Mouse (Mus musculus): ENCODE results near the gene Klf12. TPM values are rescaled to one million over a fixed set of nuclear protein-coding genes. Genes with fewer than 3 reads are reported as not detected.

Gene Klf12
- polyA plus RNA-seq, 1 experiment: 8.2 TPM

DNA sequence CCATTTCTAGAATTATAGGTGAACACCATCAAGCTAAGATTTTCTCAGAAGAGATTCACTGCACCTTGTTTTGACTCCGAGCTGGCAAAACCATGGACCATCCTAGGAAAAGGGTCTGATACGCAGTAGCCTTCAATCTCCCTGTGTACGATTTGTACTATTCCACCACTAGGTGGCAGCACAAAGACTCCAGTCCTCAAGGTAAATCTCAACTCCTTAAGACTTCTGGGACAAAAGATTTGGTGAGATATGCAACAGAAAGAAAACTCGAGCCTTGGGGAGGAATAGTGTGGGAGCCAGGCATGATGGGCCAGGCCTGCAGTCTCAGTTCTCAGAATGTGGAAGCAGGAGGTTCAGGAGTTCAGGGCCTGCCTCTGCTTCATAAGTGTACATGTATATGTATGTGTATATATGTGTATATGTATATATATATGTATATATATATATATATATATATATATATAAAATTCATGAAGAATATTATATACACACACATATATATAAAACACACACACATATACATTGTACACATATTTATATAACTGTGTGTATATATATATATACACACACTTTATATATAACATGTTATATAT is 274.6 kb downstream of the Klf12 start:
- Histone ChIP-seq H3K36me3 (ENCODE audit: control insufficient read depth, insufficient read depth, low read length, poor library complexity, severe bottlenecking) (no peaks in the 10 kb centered on the region), H3K27ac (ENCODE audit: insufficient read depth, low read length) (no peak overlapping the region), H3K9me3 (replicated peaks; ENCODE audit: control insufficient read depth, insufficient read depth, low read length, poor library complexity, severe bottlenecking) (no peaks in the 10 kb centered on the region), H3K9ac (ENCODE audit: low read depth, poor library complexity, severe bottlenecking) (no peak overlapping the region), H3K4me1 (ENCODE audit: control insufficient read depth, insufficient read depth, low read length) (no peaks in the 10 kb centered on the region), H3K4me3 (ENCODE audit: low read depth, low read length) (no peak overlapping the region), H3K27me3 (ENCODE audit: control insufficient read depth, insufficient read depth, low read length, poor library complexity, severe bottlenecking) (no peaks in the 10 kb centered on the region)
- TF ChIP-seq EP300 (IDR thresholded peaks at IDR 0.05; ENCODE audit: insufficient read depth, low read depth, low read length) (no peak), CTCF (IDR thresholded peaks at IDR 0.05; ENCODE audit: low read depth, low read length) (no peak), POLR2A (IDR thresholded peaks at IDR 0.05; ENCODE audit: insufficient read depth, low read length) (no peak)

DNA sequence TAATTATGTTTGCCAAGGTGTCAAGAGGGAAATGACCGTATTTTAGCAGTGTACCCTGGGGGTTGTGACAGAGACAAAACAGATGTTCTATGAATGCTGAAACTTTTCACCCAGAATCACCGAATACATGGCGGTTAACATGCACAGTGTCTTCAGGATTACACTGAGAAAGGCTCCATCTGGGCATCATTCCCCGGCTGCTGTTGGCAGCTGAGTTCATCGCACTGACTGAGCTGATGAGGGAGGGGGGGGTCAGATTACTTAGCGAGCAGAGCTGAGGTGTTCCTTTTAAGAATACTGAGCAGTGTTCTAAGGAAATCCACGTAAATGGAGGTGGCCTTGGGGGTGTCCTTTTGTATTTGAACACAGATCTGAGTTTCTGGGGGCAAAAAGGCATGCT is 301.0 kb downstream of the Klf12 start:
- H3K36me3 ChIP-seq (ENCODE audit: control insufficient read depth, insufficient read depth, low read length, poor library complexity, severe bottlenecking): no peaks in the 10 kb centered on the region
- no peaks in the 10 kb centered on the region for H3K27me3 ChIP-seq (ENCODE audit: control insufficient read depth, insufficient read depth, low read length, poor library complexity, severe bottlenecking)
- TF ChIP-seq POLR2A (IDR thresholded peaks at IDR 0.05; ENCODE audit: insufficient read depth, low read length) (no peak), EP300 (IDR thresholded peaks at IDR 0.05; ENCODE audit: insufficient read depth, low read depth, low read length) (no peak), CTCF (IDR thresholded peaks at IDR 0.05; ENCODE audit: low read depth, low read length) (no peak)
- no peak overlapping the region for H3K9ac ChIP-seq (ENCODE audit: low read depth, poor library complexity, severe bottlenecking)
- no peak overlapping the region for H3K4me3 ChIP-seq (ENCODE audit: low read depth, low read length)
- H3K27ac ChIP-seq (ENCODE audit: insufficient read depth, low read length): no peak overlapping the region
- no peaks in the 10 kb centered on the region for H3K9me3 ChIP-seq (replicated peaks; ENCODE audit: control insufficient read depth, insufficient read depth, low read length, poor library complexity, severe bottlenecking)
- no peaks in the 10 kb centered on the region for H3K4me1 ChIP-seq (ENCODE audit: control insufficient read depth, insufficient read depth, low read length)

DNA sequence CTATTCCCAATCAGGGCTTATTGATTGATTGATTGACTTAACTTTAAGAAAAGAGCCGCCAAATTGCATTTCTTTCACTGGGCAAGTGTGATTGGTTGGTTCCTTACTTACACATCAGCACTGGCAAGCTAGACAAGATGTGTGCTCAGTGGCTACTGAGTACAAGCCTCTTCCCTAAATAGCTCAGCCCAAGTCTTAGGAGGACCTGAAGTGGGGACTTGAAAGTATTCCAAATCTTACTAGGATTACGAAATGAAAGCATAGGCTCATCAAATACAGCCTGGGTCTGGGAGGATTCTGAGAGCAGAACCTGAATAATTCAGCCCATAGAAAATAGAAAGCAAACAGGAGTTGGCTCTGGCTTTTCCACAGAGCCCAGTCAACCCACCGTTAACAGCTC is 303.3 kb downstream of the Klf12 start:
- H3K27me3 ChIP-seq (ENCODE audit: control insufficient read depth, insufficient read depth, low read length, poor library complexity, severe bottlenecking): no peaks in the 10 kb centered on the region
- H3K9me3 ChIP-seq (replicated peaks; ENCODE audit: control insufficient read depth, insufficient read depth, low read length, poor library complexity, severe bottlenecking): no peaks in the 10 kb centered on the region
- TF ChIP-seq EP300 (IDR thresholded peaks at IDR 0.05; ENCODE audit: insufficient read depth, low read depth, low read length) (no peak), POLR2A (IDR thresholded peaks at IDR 0.05; ENCODE audit: insufficient read depth, low read length) (no peak), CTCF (IDR thresholded peaks at IDR 0.05; ENCODE audit: low read depth, low read length) (no peak)
- H3K9ac ChIP-seq (ENCODE audit: low read depth, poor library complexity, severe bottlenecking): no peak overlapping the region
- no peaks in the 10 kb centered on the region for H3K4me1 ChIP-seq (ENCODE audit: control insufficient read depth, insufficient read depth, low read length)
- no peak overlapping the region for H3K4me3 ChIP-seq (ENCODE audit: low read depth, low read length)
- H3K27ac ChIP-seq (ENCODE audit: insufficient read depth, low read length): no peak overlapping the region
- no peaks in the 10 kb centered on the region for H3K36me3 ChIP-seq (ENCODE audit: control insufficient read depth, insufficient read depth, low read length, poor library complexity, severe bottlenecking)

DNA sequence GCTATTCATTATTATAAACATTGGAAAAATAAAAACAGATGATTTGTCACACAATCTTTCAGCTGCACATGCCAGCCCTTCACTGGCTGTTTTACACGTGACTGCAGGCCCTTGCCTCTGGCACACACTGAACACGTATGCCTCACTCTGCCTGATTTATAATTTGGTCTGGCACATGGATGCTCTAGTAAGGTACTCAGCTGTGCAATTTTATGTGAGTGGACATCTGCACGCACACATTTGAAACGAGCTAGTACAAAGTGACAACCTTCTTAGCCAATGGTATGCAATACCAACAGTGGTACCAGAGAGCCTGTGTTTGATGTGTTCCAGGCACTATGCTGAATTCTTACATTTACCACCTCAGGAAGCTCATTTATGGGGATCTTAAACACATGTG is 316.6 kb downstream of the Klf12 start:
- Histone ChIP-seq H3K27me3 (ENCODE audit: control insufficient read depth, insufficient read depth, low read length, poor library complexity, severe bottlenecking) (no peaks in the 10 kb centered on the region), H3K27ac (ENCODE audit: insufficient read depth, low read length) (no peak overlapping the region), H3K36me3 (ENCODE audit: control insufficient read depth, insufficient read depth, low read length, poor library complexity, severe bottlenecking) (no peaks in the 10 kb centered on the region), H3K9ac (ENCODE audit: low read depth, poor library complexity, severe bottlenecking) (no peak overlapping the region), H3K4me3 (ENCODE audit: low read depth, low read length) (no peak overlapping the region), H3K4me1 (ENCODE audit: control insufficient read depth, insufficient read depth, low read length) (no peaks in the 10 kb centered on the region), H3K9me3 (replicated peaks; ENCODE audit: control insufficient read depth, insufficient read depth, low read length, poor library complexity, severe bottlenecking) (no peaks in the 10 kb centered on the region)
- no peak for TF ChIP-seq CTCF (IDR thresholded peaks at IDR 0.05; ENCODE audit: low read depth, low read length)
- no peak for TF ChIP-seq POLR2A (IDR thresholded peaks at IDR 0.05; ENCODE audit: insufficient read depth, low read length)
- TF ChIP-seq EP300 (IDR thresholded peaks at IDR 0.05; ENCODE audit: insufficient read depth, low read depth, low read length): no peak

DNA sequence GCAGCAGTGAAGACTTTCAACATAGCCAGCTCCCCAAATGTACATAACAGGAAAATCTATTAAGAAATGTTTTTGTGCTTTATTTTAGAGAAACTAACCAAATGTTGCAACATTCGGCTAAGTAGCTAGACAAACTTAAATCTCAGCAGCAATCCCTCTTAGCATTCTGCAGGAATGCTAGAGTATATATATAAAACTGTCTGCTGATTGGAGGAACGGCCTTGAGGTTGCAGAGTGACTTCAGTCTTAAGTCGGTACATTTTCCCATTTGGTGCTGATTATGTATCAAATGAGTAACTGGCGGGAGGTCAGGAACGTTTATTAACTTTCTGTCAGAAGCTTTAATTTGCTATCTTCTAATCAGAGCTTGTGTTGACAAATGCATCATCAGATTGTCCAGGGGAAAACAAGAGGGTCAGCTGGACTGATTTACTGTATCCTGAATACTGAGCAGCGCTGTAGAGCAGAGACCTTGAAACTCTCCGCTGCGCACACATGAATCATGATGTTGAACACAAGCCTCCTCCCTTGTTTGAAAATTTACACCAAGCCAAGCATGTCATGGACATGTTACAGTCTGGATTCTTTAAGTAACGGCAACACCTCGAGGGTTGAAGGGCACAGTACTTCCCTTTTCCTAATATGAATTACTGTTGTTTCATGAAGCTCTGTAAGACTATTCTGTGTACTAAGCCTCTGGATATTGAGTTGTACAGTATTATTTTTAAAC is 323.8 kb downstream of the Klf12 start:
- no peaks in the 10 kb centered on the region for H3K4me1 ChIP-seq (ENCODE audit: control insufficient read depth, insufficient read depth, low read length)
- no peak overlapping the region for H3K4me3 ChIP-seq (ENCODE audit: low read depth, low read length)
- no peak overlapping the region for H3K9ac ChIP-seq (ENCODE audit: low read depth, poor library complexity, severe bottlenecking)
- H3K36me3 ChIP-seq (ENCODE audit: control insufficient read depth, insufficient read depth, low read length, poor library complexity, severe bottlenecking): no peaks in the 10 kb centered on the region
- TF ChIP-seq EP300 (IDR thresholded peaks at IDR 0.05; ENCODE audit: insufficient read depth, low read depth, low read length): no peak
- TF ChIP-seq CTCF (IDR thresholded peaks at IDR 0.05; ENCODE audit: low read depth, low read length): no peak
- no peak for TF ChIP-seq POLR2A (IDR thresholded peaks at IDR 0.05; ENCODE audit: insufficient read depth, low read length)
- no peaks in the 10 kb centered on the region for H3K9me3 ChIP-seq (replicated peaks; ENCODE audit: control insufficient read depth, insufficient read depth, low read length, poor library complexity, severe bottlenecking)
- H3K27ac ChIP-seq (ENCODE audit: insufficient read depth, low read length): no peak overlapping the region
- no peaks in the 10 kb centered on the region for H3K27me3 ChIP-seq (ENCODE audit: control insufficient read depth, insufficient read depth, low read length, poor library complexity, severe bottlenecking)

DNA sequence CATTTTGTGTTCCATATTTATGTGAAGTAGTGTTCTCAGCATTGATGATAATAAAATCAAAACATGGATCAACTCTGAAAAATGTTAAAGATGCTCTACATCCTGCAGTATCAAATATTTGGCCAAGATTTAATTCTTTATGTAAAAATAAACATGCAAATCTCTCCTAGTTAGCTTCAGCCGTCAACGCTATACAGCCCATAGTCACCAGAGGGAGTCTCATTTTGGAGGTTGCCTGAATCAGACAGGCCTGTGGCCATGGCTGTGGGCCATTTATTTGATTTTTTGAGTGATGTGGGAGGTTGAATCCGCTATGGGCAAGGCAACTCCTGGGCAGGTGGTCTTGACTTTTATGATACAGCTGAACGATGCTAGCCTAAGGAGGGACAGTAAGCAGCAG is 329.3 kb downstream of the Klf12 start:
- H3K36me3 ChIP-seq (ENCODE audit: control insufficient read depth, insufficient read depth, low read length, poor library complexity, severe bottlenecking): no peaks in the 10 kb centered on the region
- no peak overlapping the region for H3K9ac ChIP-seq (ENCODE audit: low read depth, poor library complexity, severe bottlenecking)
- no peaks in the 10 kb centered on the region for H3K9me3 ChIP-seq (replicated peaks; ENCODE audit: control insufficient read depth, insufficient read depth, low read length, poor library complexity, severe bottlenecking)
- H3K4me3 ChIP-seq (ENCODE audit: low read depth, low read length): no peak overlapping the region
- H3K27ac ChIP-seq (ENCODE audit: insufficient read depth, low read length): no peak overlapping the region
- H3K27me3 ChIP-seq (ENCODE audit: control insufficient read depth, insufficient read depth, low read length, poor library complexity, severe bottlenecking): no peaks in the 10 kb centered on the region
- TF ChIP-seq POLR2A (IDR thresholded peaks at IDR 0.05; ENCODE audit: insufficient read depth, low read length) (no peak), EP300 (IDR thresholded peaks at IDR 0.05; ENCODE audit: insufficient read depth, low read depth, low read length) (no peak), CTCF (IDR thresholded peaks at IDR 0.05; ENCODE audit: low read depth, low read length) (no peak)
- H3K4me1 ChIP-seq (ENCODE audit: control insufficient read depth, insufficient read depth, low read length): no peaks in the 10 kb centered on the region

All from ES-Bruce4 (cell line).